Mouse (Mus musculus) kidney, postnatal 14 days (tissue): ENCODE measurements at regions not wholly inside any gene's neighbourhood (a gene's known extent, or its start where the extent isn't known, plus 50 kb on each side); places are given as distances from the start of the nearest gene placed in this dataset.

Source experiments
- DNase-seq: peaks from one replicate; pipeline ENCODE4 v3.0.0; 2022; ENCODE audit warnings: mixed read lengths

DNA sequence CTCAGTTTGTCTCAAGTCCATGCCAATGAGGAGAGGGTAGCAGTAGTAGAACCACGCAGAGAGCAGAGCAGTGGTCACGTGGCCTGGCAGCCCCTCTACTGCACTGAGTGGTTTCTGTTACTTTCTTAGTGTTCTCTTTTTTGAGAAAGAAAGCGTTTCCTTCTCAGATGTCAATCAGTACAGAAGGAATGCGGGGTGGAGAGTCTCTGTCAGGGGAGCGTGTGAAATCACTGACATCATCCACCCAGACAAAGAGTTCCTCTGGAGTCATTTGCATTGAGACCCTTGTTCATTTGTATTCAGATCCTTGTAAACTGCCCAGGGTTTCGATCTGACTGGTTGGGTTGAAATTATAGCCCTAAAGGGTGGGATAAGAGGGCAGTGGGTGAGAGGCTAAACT lies 85.8 kb upstream of the Nckap5 start:
- no peak for DNase-seq

DNA sequence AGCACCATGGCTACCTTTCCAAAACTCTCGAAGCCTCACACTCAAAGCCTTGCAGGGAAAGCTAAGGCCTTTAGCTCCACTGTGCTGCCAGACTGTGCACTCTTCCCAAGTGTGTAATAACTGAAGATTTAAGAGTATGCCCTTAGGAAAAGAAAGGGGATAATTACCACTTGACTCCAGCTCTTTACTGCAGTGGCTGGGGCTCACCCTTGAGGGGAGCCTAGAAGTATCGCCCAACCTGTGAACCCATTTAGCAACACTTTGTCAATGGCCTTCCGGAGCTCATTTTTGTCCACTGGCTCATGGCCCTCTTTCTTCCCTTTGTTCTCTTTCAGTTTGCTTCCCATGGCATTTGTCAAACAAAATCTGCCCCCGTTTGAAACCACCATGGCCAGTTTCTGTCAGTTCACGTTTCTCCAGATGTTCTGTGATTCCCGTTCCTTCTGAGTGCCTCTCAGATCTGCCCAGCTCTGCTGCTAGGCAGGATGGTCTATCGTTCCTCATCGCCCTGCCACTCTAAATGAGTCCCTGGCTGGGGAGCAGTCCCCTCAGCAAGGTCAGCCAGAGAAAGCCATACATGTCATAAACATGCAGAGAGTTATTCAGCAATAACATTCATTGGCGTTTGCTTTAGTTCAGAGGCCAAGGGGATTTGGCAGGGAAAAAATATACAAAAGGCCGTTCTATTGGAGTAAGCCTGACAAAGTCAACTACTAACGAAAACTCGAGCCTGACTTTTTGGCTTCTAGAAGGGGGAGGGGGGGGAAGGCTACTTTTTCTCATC lies 80.9 kb upstream of the Nckap5 start:
- DNase-seq: peak; percentile 27

DNA sequence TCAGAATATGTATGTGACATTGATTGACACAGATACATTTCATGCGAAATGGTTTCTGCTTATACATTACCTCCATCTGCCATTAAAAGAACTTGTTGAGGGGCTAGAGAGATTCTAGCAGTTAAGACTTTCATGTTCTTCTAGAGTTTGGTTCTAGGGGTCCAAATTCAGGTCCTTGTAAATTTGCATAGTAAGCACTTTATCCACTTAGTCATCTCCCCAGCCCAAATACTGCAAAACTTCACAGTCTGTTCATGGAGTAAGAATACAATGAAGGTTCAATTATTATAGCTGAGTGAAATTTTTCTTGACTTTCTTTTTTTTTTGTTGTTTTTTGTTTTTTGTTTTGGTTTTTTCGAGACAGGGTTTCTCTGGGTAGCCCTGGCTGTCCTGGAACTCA lies 76.8 kb upstream of the Nckap5 start:
- DNase-seq: no peak

DNA sequence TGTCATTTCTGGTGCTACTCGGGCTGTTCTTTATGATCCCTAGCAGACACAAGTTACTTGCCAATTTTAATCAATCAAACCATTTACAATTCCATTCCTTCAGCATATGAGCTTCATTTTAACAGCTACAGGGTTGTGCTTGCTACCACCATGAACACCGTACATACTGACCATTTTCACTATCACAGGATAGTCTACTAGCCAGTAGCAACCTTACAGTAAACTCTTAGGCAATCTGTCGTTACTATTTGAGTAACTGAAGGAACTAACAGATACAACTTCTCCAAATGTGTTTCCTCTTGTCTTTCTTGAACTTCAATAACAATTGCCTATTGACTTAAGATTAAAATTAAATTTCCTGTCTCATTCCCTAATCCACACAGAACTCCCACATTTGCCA lies 67.9 kb upstream of the Nckap5 start:
- no peak for DNase-seq

DNA sequence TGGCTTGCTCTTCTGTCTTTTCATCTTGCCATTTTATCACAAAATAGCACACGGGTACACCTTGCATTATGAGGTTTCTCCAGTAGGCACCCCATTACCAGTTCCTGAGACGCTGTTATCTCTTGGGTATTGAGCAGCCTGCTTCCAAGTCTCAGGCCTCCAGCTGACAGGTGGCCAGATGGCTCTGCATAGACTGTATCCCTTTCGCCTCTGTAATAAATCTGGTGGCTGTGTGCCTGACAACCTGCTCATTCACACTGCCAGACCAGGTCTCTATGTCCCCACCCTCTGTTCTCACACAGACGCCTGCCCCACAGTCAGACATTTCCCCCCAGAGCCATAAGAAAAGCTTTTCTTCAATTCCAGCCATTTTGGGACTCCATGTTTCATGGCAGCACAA lies 66.3 kb upstream of the Nckap5 start:
- no peak for DNase-seq

DNA sequence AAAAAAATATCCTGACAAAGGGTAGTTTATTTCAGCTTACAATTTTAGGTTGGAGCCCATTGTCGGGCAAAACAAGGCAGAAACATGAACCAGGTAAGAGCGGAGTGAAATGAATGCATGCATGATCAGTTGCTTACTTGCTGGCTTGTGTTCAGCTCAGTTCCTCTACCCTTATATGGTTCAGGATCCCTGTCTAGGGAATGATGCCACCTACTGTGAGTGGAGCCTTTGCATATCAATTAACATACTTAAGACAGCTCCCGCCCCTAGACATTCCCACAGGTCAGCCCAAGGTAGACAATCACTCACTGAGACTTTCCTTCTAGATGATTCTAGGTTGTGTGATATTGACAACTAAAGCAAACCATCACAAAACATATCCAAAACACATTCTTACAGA lies 50.2 kb upstream of the Nckap5 start:
- no peak for DNase-seq
